Mouse (Mus musculus): ENCODE results near the gene Sowaha. TPM values are rescaled to one million over a fixed set of nuclear protein-coding genes. Genes with fewer than 3 reads are reported as not detected.

Gene Sowaha
- polyA plus RNA-seq, 1 experiment = not detected

DNA sequence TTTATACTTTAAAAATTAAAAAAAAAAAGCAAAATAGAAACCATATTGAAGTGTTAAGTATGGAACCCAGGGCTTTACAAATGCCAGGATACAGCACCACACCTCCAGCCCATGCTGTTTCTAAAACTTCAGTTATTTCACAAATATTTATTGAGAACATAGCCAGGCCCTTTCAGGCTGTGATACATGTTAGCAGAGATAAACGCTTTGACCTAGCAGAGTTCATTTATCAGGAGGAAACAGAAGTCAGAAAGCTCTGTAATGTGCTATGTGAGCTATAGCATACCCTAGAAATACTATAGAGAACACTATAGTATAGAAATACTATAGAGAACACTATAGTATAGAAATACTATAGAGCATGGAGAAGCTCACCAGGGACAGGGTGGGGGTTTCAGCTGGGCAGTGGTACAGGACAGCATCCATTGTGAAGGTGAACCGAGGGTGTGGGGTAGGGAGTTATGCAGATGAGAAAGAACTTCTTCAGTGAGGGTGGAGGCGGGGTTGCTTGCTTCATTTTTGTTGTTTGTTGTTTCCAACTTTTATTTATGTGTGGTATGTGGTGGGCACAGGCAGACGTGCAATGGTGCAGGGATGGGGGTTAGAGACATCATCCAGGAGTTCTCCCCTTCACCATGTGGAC, 1.1 kb upstream of the Sowaha start:
- Histone ChIP-seq H3K4me1 (ENCODE audit: control insufficient read depth, insufficient read depth, low read length) (no peaks in the 10 kb centered on the region), H3K36me3 (ENCODE audit: control insufficient read depth, insufficient read depth, low read length, poor library complexity, severe bottlenecking) (no peaks in the 10 kb centered on the region), H3K9ac (ENCODE audit: low read depth, poor library complexity, severe bottlenecking) (no peak overlapping the region), H3K27ac (ENCODE audit: insufficient read depth, low read length) (no peak overlapping the region), H3K27me3 (ENCODE audit: control insufficient read depth, insufficient read depth, low read length, poor library complexity, severe bottlenecking) (peaks cover 2% of the 10 kb centered on the region; the same call in 1 of the 2 replicates), H3K9me3 (replicated peaks; ENCODE audit: control insufficient read depth, insufficient read depth, low read length, poor library complexity, severe bottlenecking) (no peaks in the 10 kb centered on the region), H3K4me3 (ENCODE audit: low read depth, low read length) (no peak overlapping the region)
- TF ChIP-seq CTCF (IDR thresholded peaks at IDR 0.05; ENCODE audit: low read depth, low read length) (no peak), POLR2A (IDR thresholded peaks at IDR 0.05; ENCODE audit: insufficient read depth, low read length) (no peak), EP300 (IDR thresholded peaks at IDR 0.05; ENCODE audit: insufficient read depth, low read depth, low read length) (no peak)

DNA sequence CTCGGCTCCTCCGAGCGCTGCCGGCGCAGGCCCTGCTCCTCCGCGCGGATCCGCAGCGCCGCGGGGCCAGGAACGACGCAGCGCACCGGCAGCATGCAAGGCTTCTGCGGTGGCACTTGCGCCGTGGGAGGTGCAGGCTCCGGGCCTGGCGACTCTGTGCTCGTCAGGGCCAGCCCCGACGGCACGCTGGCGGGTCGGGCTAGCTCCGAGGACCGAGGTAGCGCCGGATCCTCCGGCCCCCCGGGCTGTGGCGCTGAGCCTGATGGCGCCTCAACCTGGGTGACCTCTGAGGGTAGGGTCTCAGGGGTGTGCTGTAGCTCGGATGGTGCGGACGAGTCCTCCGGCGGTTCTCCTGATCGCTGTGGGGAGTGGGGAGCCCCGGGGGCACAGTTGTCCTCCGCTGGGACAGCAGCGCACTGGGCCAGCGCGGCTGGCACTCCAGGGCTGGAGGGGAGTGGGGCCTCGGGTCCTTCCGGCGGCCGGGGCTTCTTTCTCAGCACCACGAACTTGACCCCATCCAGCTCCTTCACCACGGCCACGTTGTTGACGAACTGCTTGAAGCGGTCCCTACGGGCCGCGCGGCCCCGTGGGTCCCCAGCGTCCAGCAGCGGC, 797 bp downstream of the Sowaha start:
- TF ChIP-seq POLR2A (IDR thresholded peaks at IDR 0.05; ENCODE audit: insufficient read depth, low read length) (no peak), EP300 (IDR thresholded peaks at IDR 0.05; ENCODE audit: insufficient read depth, low read depth, low read length) (no peak), CTCF (IDR thresholded peaks at IDR 0.05; ENCODE audit: low read depth, low read length) (no peak)
- no peaks in the 10 kb centered on the region for H3K4me1 ChIP-seq (ENCODE audit: control insufficient read depth, insufficient read depth, low read length)
- peaks cover 5% of the 10 kb centered on the region; the same call in 1 of the 2 replicates for H3K27me3 ChIP-seq (ENCODE audit: control insufficient read depth, insufficient read depth, low read length, poor library complexity, severe bottlenecking)

DNA sequence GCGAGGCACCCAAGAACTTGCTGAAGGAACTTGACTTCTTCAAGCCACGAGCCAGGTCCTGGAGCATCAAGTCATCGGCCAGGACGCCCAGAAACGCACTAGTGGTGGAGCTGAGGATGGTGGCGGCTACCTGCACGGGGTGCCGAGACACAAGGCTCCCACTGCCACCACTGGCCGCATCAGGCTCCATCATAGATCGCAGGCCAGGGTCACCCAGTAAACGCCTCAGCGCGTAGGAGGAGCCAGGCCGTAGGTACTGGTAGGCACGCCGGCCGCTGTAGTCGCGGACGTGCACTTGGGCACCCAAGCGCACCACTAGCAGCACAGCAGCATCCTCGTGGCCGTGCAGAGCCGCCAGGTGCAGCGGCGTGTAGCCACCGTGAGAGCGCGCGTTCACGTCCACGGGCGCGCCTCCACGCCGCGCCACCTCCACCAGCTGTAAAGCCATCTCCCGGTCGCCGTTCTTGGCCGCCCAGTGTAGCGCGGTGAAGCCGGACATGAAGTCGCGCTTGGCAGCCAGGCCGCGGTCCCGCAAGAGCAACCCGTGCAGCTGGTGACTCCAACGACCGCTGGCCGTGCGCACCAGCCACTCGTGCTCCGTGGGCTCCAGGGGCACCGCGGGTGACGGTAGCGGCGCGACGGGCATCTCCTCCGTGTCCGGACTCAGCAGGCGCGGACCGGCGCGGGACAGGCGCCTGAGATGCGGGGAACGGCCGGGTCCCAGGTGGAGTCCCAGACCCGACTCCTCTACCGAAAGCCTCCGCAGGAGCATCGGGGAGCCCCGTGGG, 1.5 kb downstream of the Sowaha start:
- Histone ChIP-seq H3K9ac (ENCODE audit: low read depth, poor library complexity, severe bottlenecking) (peak overlapping the region; percentile 1), H3K36me3 (ENCODE audit: control insufficient read depth, insufficient read depth, low read length, poor library complexity, severe bottlenecking) (no peaks in the 10 kb centered on the region), H3K4me1 (ENCODE audit: control insufficient read depth, insufficient read depth, low read length) (no peaks in the 10 kb centered on the region), H3K4me3 (ENCODE audit: low read depth, low read length) (peak overlapping the region; percentile 60), H3K27me3 (ENCODE audit: control insufficient read depth, insufficient read depth, low read length, poor library complexity, severe bottlenecking) (peaks cover 5% of the 10 kb centered on the region; the same call in 1 of the 2 replicates), H3K9me3 (replicated peaks; ENCODE audit: control insufficient read depth, insufficient read depth, low read length, poor library complexity, severe bottlenecking) (no peaks in the 10 kb centered on the region), H3K27ac (ENCODE audit: insufficient read depth, low read length) (no peak overlapping the region)
- TF ChIP-seq POLR2A (IDR thresholded peaks at IDR 0.05; ENCODE audit: insufficient read depth, low read length) = no peak
- TF ChIP-seq CTCF (IDR thresholded peaks at IDR 0.05; ENCODE audit: low read depth, low read length) = no peak
- no peak for TF ChIP-seq EP300 (IDR thresholded peaks at IDR 0.05; ENCODE audit: insufficient read depth, low read depth, low read length)

More for the DNA sequence above, 797 bp downstream of the Sowaha start:
- H3K36me3 ChIP-seq (ENCODE audit: control insufficient read depth, insufficient read depth, low read length, poor library complexity, severe bottlenecking) = no peaks in the 10 kb centered on the region
- H3K9ac ChIP-seq (ENCODE audit: low read depth, poor library complexity, severe bottlenecking) = peak overlapping the region; percentile 1
- H3K27ac ChIP-seq (ENCODE audit: insufficient read depth, low read length) = no peak overlapping the region
- H3K9me3 ChIP-seq (replicated peaks; ENCODE audit: control insufficient read depth, insufficient read depth, low read length, poor library complexity, severe bottlenecking) = no peaks in the 10 kb centered on the region
- peak overlapping the region; percentile 60 for H3K4me3 ChIP-seq (ENCODE audit: low read depth, low read length)

DNA sequence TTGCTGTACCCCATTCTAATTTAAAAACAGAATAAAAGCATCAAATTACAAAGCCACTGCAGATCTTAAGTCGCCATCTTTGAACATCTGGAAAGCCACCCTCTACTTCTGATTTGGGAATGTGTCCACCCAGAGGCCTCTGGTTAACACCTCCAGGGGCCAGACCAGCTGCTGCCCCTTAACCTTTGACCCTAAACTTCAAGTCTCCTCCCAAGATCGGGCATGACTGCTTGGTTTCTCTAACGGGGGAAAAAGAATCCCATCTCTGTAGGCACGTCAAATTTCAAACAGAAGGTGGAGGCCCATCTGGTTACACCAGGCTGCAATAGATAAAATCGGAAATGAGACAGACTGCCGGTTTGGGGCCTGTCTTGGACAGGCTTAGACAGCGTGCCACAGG, 2.2 kb downstream of the Sowaha start:
- Histone ChIP-seq H3K27ac (ENCODE audit: insufficient read depth, low read length) (no peak overlapping the region), H3K9me3 (replicated peaks; ENCODE audit: control insufficient read depth, insufficient read depth, low read length, poor library complexity, severe bottlenecking) (no peaks in the 10 kb centered on the region), H3K4me3 (ENCODE audit: low read depth, low read length) (no peak overlapping the region), H3K9ac (ENCODE audit: low read depth, poor library complexity, severe bottlenecking) (no peak overlapping the region), H3K27me3 (ENCODE audit: control insufficient read depth, insufficient read depth, low read length, poor library complexity, severe bottlenecking) (peaks cover 5% of the 10 kb centered on the region; the same call in 1 of the 2 replicates), H3K36me3 (ENCODE audit: control insufficient read depth, insufficient read depth, low read length, poor library complexity, severe bottlenecking) (no peaks in the 10 kb centered on the region), H3K4me1 (ENCODE audit: control insufficient read depth, insufficient read depth, low read length) (no peaks in the 10 kb centered on the region)
- no peak for TF ChIP-seq EP300 (IDR thresholded peaks at IDR 0.05; ENCODE audit: insufficient read depth, low read depth, low read length)
- TF ChIP-seq POLR2A (IDR thresholded peaks at IDR 0.05; ENCODE audit: insufficient read depth, low read length) = no peak
- TF ChIP-seq CTCF (IDR thresholded peaks at IDR 0.05; ENCODE audit: low read depth, low read length) = no peak

DNA sequence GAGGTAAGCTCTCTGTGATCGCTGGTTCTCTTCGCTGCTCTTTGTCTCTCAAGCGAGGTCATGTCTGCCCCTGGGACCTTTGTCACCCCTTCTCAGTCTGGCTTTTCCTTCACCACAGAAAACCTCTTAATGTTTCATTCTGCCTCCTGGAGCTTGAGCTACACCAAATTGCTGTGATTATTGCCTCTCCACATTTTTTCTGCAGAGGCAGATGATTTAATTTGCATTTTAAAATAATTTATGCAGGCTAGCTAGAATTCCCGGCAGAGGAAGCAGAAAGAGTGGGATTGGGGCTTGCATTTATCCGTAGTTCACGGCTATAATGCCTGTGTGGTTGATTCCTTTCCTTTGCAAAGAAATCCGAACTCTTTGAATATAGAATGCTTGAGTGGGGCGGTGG, 4.5 kb downstream of the Sowaha start:
- H3K9ac ChIP-seq (ENCODE audit: low read depth, poor library complexity, severe bottlenecking) = no peak overlapping the region
- no peak overlapping the region for H3K27ac ChIP-seq (ENCODE audit: insufficient read depth, low read length)
- H3K27me3 ChIP-seq (ENCODE audit: control insufficient read depth, insufficient read depth, low read length, poor library complexity, severe bottlenecking) = peaks cover 5% of the 10 kb centered on the region; the same call in 1 of the 2 replicates
- no peak overlapping the region for H3K4me3 ChIP-seq (ENCODE audit: low read depth, low read length)
- no peaks in the 10 kb centered on the region for H3K4me1 ChIP-seq (ENCODE audit: control insufficient read depth, insufficient read depth, low read length)
- H3K9me3 ChIP-seq (replicated peaks; ENCODE audit: control insufficient read depth, insufficient read depth, low read length, poor library complexity, severe bottlenecking) = no peaks in the 10 kb centered on the region
- no peaks in the 10 kb centered on the region for H3K36me3 ChIP-seq (ENCODE audit: control insufficient read depth, insufficient read depth, low read length, poor library complexity, severe bottlenecking)
- TF ChIP-seq EP300 (IDR thresholded peaks at IDR 0.05; ENCODE audit: insufficient read depth, low read depth, low read length) (no peak), CTCF (IDR thresholded peaks at IDR 0.05; ENCODE audit: low read depth, low read length) (no peak), POLR2A (IDR thresholded peaks at IDR 0.05; ENCODE audit: insufficient read depth, low read length) (no peak)
